Mouse (Mus musculus) ES-E14 (cell line): ENCODE measurements around the gene Lmntd1. TPM values are rescaled to one million over a fixed set of nuclear protein-coding genes. Genes with fewer than 3 reads are reported as not detected.

Experiments used
- DNase-seq: peaks from one replicate; pipeline ENCODE4 v3.0.0-alpha.2; 2013; ENCODE audit warnings: low read depth, low spot score
- H3K27ac ChIP-seq: 2 replicates; pipeline ENCODE4 v1.5.1; 2012; ENCODE audit warnings: low read depth, mild to moderate bottlenecking, low read length, moderate library complexity, mixed read lengths; ENCODE audit not compliant: poor library complexity, insufficient read depth, severe bottlenecking
- H3K36me3 ChIP-seq: 2 replicates; pipeline ENCODE4 v1.6.1; 2012; ENCODE audit warnings: mild to moderate bottlenecking, low read length, moderate library complexity, mixed read lengths; ENCODE audit not compliant: control insufficient read depth, poor library complexity, insufficient read depth, severe bottlenecking
- H3K4me1 ChIP-seq, 2 experiments: fragments of 150-350 bp in 1 of 2; sonication (generic) in 1 of 2; 2 replicates each; pipeline ENCODE4 v1.6.1; 2012; ENCODE audit warnings: low read length in 2 of 2, mild to moderate bottlenecking in 1 of 2, mixed read lengths in 1 of 2; ENCODE audit not compliant: control insufficient read depth in 2 of 2, insufficient read depth in 2 of 2, poor library complexity in 1 of 2
- H3K4me3 ChIP-seq, 2 experiments: fragments of 150-350 bp in 1 of 2; sonication (generic) in 1 of 2; 2 replicates each; pipeline ENCODE4 v1.5.1; 2012; ENCODE audit warnings: low read length in 2 of 2, low read depth in 1 of 2, mild to moderate bottlenecking in 1 of 2, mixed read lengths in 1 of 2; ENCODE audit not compliant: insufficient read depth in 1 of 2, poor library complexity in 1 of 2, severe bottlenecking in 1 of 2
- H3K9ac ChIP-seq: 2 replicates; pipeline ENCODE4 v1.6.1; 2012; ENCODE audit warnings: low read depth, mild to moderate bottlenecking, low read length, mixed read lengths; ENCODE audit not compliant: poor library complexity, insufficient read depth, severe bottlenecking
- H3K9me3 ChIP-seq: fragments of 150-350 bp; sonication (generic); 2 replicates; pipeline ENCODE4 v1.6.1; 2012; ENCODE audit warnings: low read depth, mild to moderate bottlenecking, low read length; ENCODE audit not compliant: control insufficient read depth, insufficient read depth
- CHD2 ChIP-seq: IDR thresholded peaks from 2 replicates; pipeline ENCODE4 v1.6.1; 2014; ENCODE audit warnings: mild to moderate bottlenecking, low read depth, low read length, inconsistent platforms
- HCFC1 ChIP-seq: IDR thresholded peaks from 2 replicates; pipeline ENCODE4 v1.6.1; 2012; ENCODE audit warnings: low read length, inconsistent platforms, borderline replicate concordance; ENCODE audit not compliant: insufficient read depth
- MAFK ChIP-seq: IDR thresholded peaks from 2 replicates; pipeline ENCODE4 v1.6.1; 2014; ENCODE audit warnings: mild to moderate bottlenecking, low read depth, low read length, inconsistent platforms; ENCODE audit not compliant: insufficient read depth
- ZC3H11A ChIP-seq: IDR thresholded peaks from 2 replicates; pipeline ENCODE4 v1.6.1; 2012; ENCODE audit warnings: low read depth, mild to moderate bottlenecking, inconsistent platforms, low read length, borderline replicate concordance
- ZNF384 ChIP-seq: IDR thresholded peaks from 2 replicates; pipeline ENCODE4 v1.6.1; 2012; ENCODE audit warnings: low read depth, low read length, inconsistent platforms
- in situ Hi-C, 2 experiments: fragments of 600-800 bp; cut with MboI; formaldehyde crosslinking; loops; one replicate each; pipeline ENCODE4 v1.15.1; 2025; ENCODE audit warnings: low sequenced_read_pairs in 2 of 2, inconsistent platforms in 1 of 2; ENCODE audit not compliant: unreplicated experiment in 2 of 2
- total RNA-seq: library from RNA; depleted of rRNA; stranded (reverse); fragments of 300-350 nt; gene quantifications from 2 replicates; pipeline ENCODE4 v1.2.3, GENCODE M21; 2012

The Lmntd1 gene
- total RNA-seq, 1 experiment: not detected

DNA sequence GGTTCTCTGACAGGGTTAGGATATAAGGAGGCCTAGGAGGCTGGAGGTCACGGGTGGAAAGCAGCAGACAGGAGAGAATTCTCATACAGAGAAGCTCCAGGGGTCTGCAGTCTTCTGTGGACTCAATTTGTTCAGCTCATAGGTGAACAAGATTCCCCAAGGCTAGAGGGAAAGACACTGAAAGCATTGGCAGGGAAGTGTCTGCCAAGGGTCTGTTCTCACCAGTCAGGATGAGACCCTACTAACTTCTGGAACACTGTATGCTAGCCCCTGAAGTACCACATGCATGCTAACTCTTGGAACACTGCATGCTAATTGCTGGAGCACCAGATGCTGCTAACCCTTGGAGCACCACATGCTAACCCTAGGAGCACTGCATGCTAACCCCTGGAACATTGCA is 190.0 kb downstream of the Lmntd1 start:
- no peak for DNase-seq
- in situ Hi-C loops: no loop called here
- Histone ChIP-seq H3K9me3 (no peaks in the 10 kb centered on the region), H3K4me3 (no peak overlapping the region), H3K4me1 (no peaks in the 10 kb centered on the region), H3K27ac (no peak overlapping the region), H3K9ac (no peak overlapping the region), H3K36me3 (no peaks in the 10 kb centered on the region)
- TF ChIP-seq ZC3H11A (no peak), ZNF384 (no peak)

- no peak for DNase-seq
- H3K9me3 ChIP-seq: no peaks in the 10 kb centered on the region
- no peak overlapping the region for H3K9ac ChIP-seq
- H3K36me3 ChIP-seq: no peaks in the 10 kb centered on the region
- no peaks in the 10 kb centered on the region for H3K4me1 ChIP-seq
- H3K27ac ChIP-seq: no peak overlapping the region
- TF ChIP-seq ZNF384: no peak
- TF ChIP-seq HCFC1: no peak
- TF ChIP-seq MAFK: no peak
- no peak for TF ChIP-seq ZC3H11A
- no peak for TF ChIP-seq CHD2
- H3K4me3 ChIP-seq: no peak overlapping the region
- in situ Hi-C loops: no loop called here
These were observed 190.6 kb downstream of the Lmntd1 start for GRCm38 (mm10) chr6:145423484-145423883.

DNA sequence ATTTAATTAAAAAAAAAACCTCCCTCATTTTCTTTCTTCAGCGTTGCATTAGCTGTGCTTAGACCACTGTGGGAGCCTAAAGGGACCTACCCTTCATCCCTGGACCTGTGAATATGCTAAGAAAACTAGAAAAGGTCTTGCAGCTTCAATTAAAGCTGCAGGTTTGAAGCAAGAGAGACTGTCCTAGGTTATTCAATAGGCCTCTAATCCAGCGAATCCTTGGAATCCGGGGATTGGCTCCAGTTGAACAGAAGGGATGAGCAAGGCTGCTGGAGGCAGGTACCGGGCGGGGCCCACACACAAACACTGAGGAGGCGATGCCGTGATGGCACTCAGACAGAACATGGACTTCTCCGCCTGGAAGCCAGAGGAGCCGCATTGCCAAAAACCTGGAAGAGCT is 192.5 kb downstream of the Lmntd1 start:
- H3K36me3 ChIP-seq: no peaks in the 10 kb centered on the region
- peaks cover 2 to 3% of the 10 kb centered on the region in 2 experiments; a peak in 2 of 4 replicates for H3K4me1 ChIP-seq
- H3K9ac ChIP-seq: no peak overlapping the region
- DNase-seq: no peak
- no peak for TF ChIP-seq ZNF384
- TF ChIP-seq CHD2: no peak
- TF ChIP-seq HCFC1: no peak
- no peak overlapping the region for H3K4me3 ChIP-seq
- no peak overlapping the region for H3K27ac ChIP-seq
- H3K9me3 ChIP-seq: no peaks in the 10 kb centered on the region
- in situ Hi-C loops: no loop called here

GRCm38 (mm10) chr6:145420407-145420806 is 193.7 kb downstream of the Lmntd1 start:
- Histone ChIP-seq H3K4me1 (peaks cover 2 to 3% of the 10 kb centered on the region in 2 experiments; a peak in 2 of 4 replicates), H3K27ac (no peak overlapping the region), H3K4me3 (no peak overlapping the region), H3K9me3 (no peaks in the 10 kb centered on the region), H3K9ac (no peak overlapping the region), H3K36me3 (no peaks in the 10 kb centered on the region)
- in situ Hi-C loops: no loop called here
- no peak for DNase-seq
- TF ChIP-seq MAFK (no peak), ZC3H11A (no peak), HCFC1 (no peak), ZNF384 (no peak), CHD2 (no peak)

DNA sequence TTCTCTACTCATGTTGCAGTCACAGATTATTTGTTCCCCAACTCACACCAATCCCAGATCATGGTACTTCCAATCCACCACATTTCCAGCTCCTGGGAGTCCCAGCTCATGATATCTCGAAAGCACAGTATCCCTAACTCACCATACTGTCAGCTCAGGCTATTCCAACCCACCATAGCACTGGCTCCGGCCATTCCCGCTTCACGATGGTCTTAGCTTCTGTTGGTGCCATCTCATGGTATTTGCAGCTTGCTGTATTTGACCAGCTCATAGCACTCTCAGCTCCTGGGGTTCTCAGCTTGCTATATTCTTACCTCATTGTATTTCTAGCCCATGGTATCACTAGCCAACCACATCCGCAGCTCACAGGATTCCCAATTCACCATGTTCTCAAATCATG is 195.3 kb downstream of the Lmntd1 start:
- Histone ChIP-seq H3K4me3 (no peak overlapping the region), H3K9me3 (no peaks in the 10 kb centered on the region), H3K4me1 (peaks cover 2 to 3% of the 10 kb centered on the region in 2 experiments; a peak in 2 of 4 replicates), H3K36me3 (no peaks in the 10 kb centered on the region), H3K9ac (no peak overlapping the region), H3K27ac (no peak overlapping the region)
- TF ChIP-seq MAFK (no peak), HCFC1 (no peak), ZNF384 (no peak), ZC3H11A (no peak), CHD2 (no peak)
- in situ Hi-C loops: no loop called here
- DNase-seq: no peak
